Mouse (Mus musculus) liver, postnatal 0 days (tissue): ENCODE measurements around the gene Fam166b.
A peak's percentile ranks its signal among the peaks of the same experiment; 100 is the strongest.

ENCODE experiments used
- CTCF ChIP-seq: sonication (generic); IDR thresholded peaks from 2 replicates; pipeline ENCODE4 v1.5.1; 2016; ENCODE audit warnings: antibody characterized with exemption, low read depth
- EP300 ChIP-seq: IDR thresholded peaks from 2 replicates; pipeline ENCODE4 v1.6.1; 2016; ENCODE audit warnings: antibody characterized with exemption, low read depth, mild to moderate bottlenecking

DNA sequence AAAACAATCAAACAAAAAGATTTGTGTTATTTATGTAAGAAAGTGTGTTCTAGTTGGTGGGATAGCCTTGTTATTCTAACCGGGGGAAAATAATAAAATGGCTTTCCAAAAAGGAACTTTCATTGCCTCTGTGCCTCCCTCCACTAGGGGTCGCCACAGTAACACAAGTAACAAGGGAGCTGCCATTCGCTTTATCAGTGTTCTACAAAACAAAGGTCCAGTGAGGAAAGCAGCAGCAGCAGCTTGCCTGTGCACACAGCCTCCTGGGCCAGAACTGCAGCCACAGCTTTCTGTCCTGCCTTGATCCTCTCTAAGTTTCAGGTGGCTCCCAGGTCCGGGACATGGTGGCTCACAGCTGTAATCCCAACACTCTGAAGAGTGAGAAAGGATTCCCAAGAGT is 2.8 kb upstream of the Fam166b start:
- TF ChIP-seq CTCF (peak; percentile 94), EP300 (no peak)
